Mouse (Mus musculus): Measurements from ENCODE around the gene Ikzf2. TPM values are rescaled to one million over a fixed set of nuclear protein-coding genes. Genes with fewer than 3 reads are reported as not detected.

The Ikzf2 gene
- polyA plus RNA-seq, 1 experiment from 2014 or later = 2.4 TPM

DNA sequence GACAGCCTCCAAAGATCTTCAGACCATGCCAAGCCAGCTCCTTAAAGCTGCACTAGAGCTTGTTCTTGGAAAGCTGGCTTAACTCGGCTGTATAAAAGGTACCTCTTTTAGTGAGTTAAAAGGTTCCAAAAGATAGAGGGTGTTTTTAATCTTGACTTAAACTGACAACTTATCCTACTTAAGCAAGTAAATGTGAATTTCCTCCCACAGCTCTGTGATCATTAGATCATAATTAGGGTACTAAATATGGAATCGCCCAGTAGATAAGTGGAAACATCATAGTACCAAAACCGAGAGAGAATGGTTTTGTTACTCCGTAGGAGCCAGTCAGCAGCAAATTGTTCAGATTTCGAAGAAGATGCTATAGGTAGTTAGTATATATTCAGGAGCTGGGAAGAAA lies 187.4 kb downstream of the Ikzf2 start:
- DNase-seq (ENCODE audit: low spot score) = no peak

GRCm38 (mm10) chr1:69498862-69499306 lies 188.2 kb downstream of the Ikzf2 start:
- H3K4me2 ChIP-seq (replicated peaks; ENCODE audit: low read depth) = no peak overlapping the region
- no peak overlapping the region for H3K4me3 ChIP-seq (ENCODE audit: low read depth, low read length)
- no peak for TF ChIP-seq EP300 (optimal IDR thresholded peaks at IDR 0.05)
- TF ChIP-seq CTCF (IDR thresholded peaks at IDR 0.05; ENCODE audit: low read depth) = no peak
- H3K4me1 ChIP-seq (replicated peaks; ENCODE audit: control insufficient read depth, insufficient read depth) = no peaks in the 10 kb centered on the region
- no peaks in the 10 kb centered on the region for H3K9me3 ChIP-seq (ENCODE audit: control insufficient read depth, low read length)
- WGBS = 50% methylated on average over 7 of the region's 7 CpGs
- H3K9ac ChIP-seq (ENCODE audit: low read length) = no peak overlapping the region
- no peaks in the 10 kb centered on the region for H3K27me3 ChIP-seq (ENCODE audit: control insufficient read depth, insufficient read depth, low read length)
- no peaks in the 10 kb centered on the region for H3K36me3 ChIP-seq (ENCODE audit: control insufficient read depth, insufficient read depth, low read length)
- no peak overlapping the region for H3K27ac ChIP-seq (replicated peaks)
- DNase-seq (ENCODE audit: low spot score) (no peak), ATAC-seq (ENCODE audit: low FRiP score, low TSS enrichment) (no peak)

More for the DNA sequence above, 187.4 kb downstream of the Ikzf2 start:
- Histone ChIP-seq H3K27ac (replicated peaks) (no peak overlapping the region), H3K4me2 (replicated peaks; ENCODE audit: low read depth) (no peak overlapping the region), H3K4me1 (replicated peaks; ENCODE audit: control insufficient read depth, insufficient read depth) (no peaks in the 10 kb centered on the region), H3K27me3 (ENCODE audit: control insufficient read depth, insufficient read depth, low read length) (no peaks in the 10 kb centered on the region), H3K36me3 (ENCODE audit: control insufficient read depth, insufficient read depth, low read length) (no peaks in the 10 kb centered on the region), H3K4me3 (ENCODE audit: low read depth, low read length) (no peak overlapping the region), H3K9ac (ENCODE audit: low read length) (no peak overlapping the region), H3K9me3 (ENCODE audit: control insufficient read depth, low read length) (no peaks in the 10 kb centered on the region)
- TF ChIP-seq CTCF (IDR thresholded peaks at IDR 0.05; ENCODE audit: low read depth) = no peak
- TF ChIP-seq EP300 (optimal IDR thresholded peaks at IDR 0.05) = no peak
- 86% methylated on average over 5 of the region's 5 CpGs for WGBS
- ATAC-seq (ENCODE audit: low FRiP score, low TSS enrichment) = no peak

- no peak overlapping the region for H3K4me3 ChIP-seq (ENCODE audit: low read depth, low read length)
- 55% methylated on average over 4 of the region's 4 CpGs for WGBS
- no peak overlapping the region for H3K27ac ChIP-seq (replicated peaks)
- DNase-seq (ENCODE audit: low spot score) (no peak), ATAC-seq (ENCODE audit: low FRiP score, low TSS enrichment) (no peak)
- no peaks in the 10 kb centered on the region for H3K27me3 ChIP-seq (ENCODE audit: control insufficient read depth, insufficient read depth, low read length)
- H3K4me1 ChIP-seq (replicated peaks; ENCODE audit: control insufficient read depth, insufficient read depth) = no peaks in the 10 kb centered on the region
- no peaks in the 10 kb centered on the region for H3K36me3 ChIP-seq (ENCODE audit: control insufficient read depth, insufficient read depth, low read length)
- H3K9me3 ChIP-seq (ENCODE audit: control insufficient read depth, low read length) = no peaks in the 10 kb centered on the region
- no peak overlapping the region for H3K4me2 ChIP-seq (replicated peaks; ENCODE audit: low read depth)
- TF ChIP-seq EP300 (optimal IDR thresholded peaks at IDR 0.05) = no peak
- no peak overlapping the region for H3K9ac ChIP-seq (ENCODE audit: low read length)
Measured at GRCm38 (mm10) chr1:69496055-69496454, 191.0 kb downstream of the Ikzf2 start.

GRCm38 (mm10) chr1:69493309-69494047 lies 193.6 kb downstream of the Ikzf2 start:
- H3K4me2 ChIP-seq (replicated peaks; ENCODE audit: low read depth) = no peak overlapping the region
- no peak overlapping the region for H3K4me3 ChIP-seq (ENCODE audit: low read depth, low read length)
- no peak overlapping the region for H3K27ac ChIP-seq (replicated peaks)
- no peaks in the 10 kb centered on the region for H3K27me3 ChIP-seq (ENCODE audit: control insufficient read depth, insufficient read depth, low read length)
- no peaks in the 10 kb centered on the region for H3K36me3 ChIP-seq (ENCODE audit: control insufficient read depth, insufficient read depth, low read length)
- DNase-seq (ENCODE audit: low spot score) (no peak), ATAC-seq (ENCODE audit: low FRiP score, low TSS enrichment) (no peak)
- no peaks in the 10 kb centered on the region for H3K9me3 ChIP-seq (ENCODE audit: control insufficient read depth, low read length)
- H3K4me1 ChIP-seq (replicated peaks; ENCODE audit: control insufficient read depth, insufficient read depth) = no peaks in the 10 kb centered on the region
- TF ChIP-seq CTCF (IDR thresholded peaks at IDR 0.05; ENCODE audit: low read depth) = no peak
- no peak for TF ChIP-seq EP300 (optimal IDR thresholded peaks at IDR 0.05)
- H3K9ac ChIP-seq (ENCODE audit: low read length) = no peak overlapping the region
- 72% methylated on average over 11 of the region's 11 CpGs for WGBS

DNA sequence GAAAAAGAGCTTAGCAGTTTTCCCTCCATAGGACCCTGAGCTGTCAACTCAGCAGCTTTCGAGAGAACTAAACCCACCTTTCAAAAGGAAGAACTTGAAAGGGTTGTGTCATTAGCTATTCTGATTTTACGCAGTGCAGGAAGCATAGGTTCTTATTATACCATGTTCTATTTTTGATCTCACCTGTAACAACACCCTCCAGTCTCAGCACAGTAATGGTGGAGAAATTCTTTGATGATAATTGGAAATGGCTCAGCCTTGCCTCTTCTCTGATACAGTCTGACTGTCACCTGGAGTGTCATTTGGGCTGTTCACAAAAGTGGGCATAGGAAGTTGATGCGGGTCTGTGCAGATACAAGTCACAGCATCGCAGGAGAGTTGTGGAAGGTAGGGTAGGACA lies 195.0 kb downstream of the Ikzf2 start:
- 92% methylated on average over 4 of the region's 4 CpGs for WGBS
- no peaks in the 10 kb centered on the region for H3K4me1 ChIP-seq (replicated peaks; ENCODE audit: control insufficient read depth, insufficient read depth)
- H3K27me3 ChIP-seq (ENCODE audit: control insufficient read depth, insufficient read depth, low read length) = no peaks in the 10 kb centered on the region
- H3K9me3 ChIP-seq (ENCODE audit: control insufficient read depth, low read length) = no peaks in the 10 kb centered on the region
- ATAC-seq (ENCODE audit: low FRiP score, low TSS enrichment) = no peak
- DNase-seq (ENCODE audit: low spot score) = no peak
- no peak overlapping the region for H3K9ac ChIP-seq (ENCODE audit: low read length)
- TF ChIP-seq EP300 (optimal IDR thresholded peaks at IDR 0.05) (no peak), CTCF (IDR thresholded peaks at IDR 0.05; ENCODE audit: low read depth) (no peak)
- H3K27ac ChIP-seq (replicated peaks) = no peak overlapping the region
- no peaks in the 10 kb centered on the region for H3K36me3 ChIP-seq (ENCODE audit: control insufficient read depth, insufficient read depth, low read length)
- no peak overlapping the region for H3K4me3 ChIP-seq (ENCODE audit: low read depth, low read length)
- H3K4me2 ChIP-seq (replicated peaks; ENCODE audit: low read depth) = no peak overlapping the region

DNA sequence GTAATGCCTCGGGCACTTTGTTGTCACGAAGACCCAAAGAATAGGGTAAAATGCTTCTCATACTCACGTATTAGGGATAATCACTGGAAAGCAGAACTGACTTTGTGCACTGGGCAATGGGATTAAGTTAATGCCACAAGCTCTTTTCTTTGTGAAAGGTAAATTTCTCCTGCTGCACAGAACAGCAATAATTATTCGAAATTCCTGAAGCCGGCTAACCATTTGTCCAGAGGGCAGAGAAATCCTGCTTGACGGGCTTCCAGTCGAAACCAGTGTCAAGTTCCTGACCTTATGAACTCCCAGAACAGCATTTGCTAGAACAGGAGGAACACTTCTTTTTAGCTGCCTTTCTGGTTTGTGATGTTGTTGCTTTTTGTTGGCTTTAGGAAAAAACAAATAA lies 198.0 kb downstream of the Ikzf2 start:
- no peak overlapping the region for H3K4me3 ChIP-seq (ENCODE audit: low read depth, low read length)
- H3K9ac ChIP-seq (ENCODE audit: low read length) = no peak overlapping the region
- WGBS = 45% methylated on average over 7 of the region's 7 CpGs
- no peaks in the 10 kb centered on the region for H3K27me3 ChIP-seq (ENCODE audit: control insufficient read depth, insufficient read depth, low read length)
- DNase-seq (ENCODE audit: low spot score) (no peak), ATAC-seq (ENCODE audit: low FRiP score, low TSS enrichment) (no peak)
- TF ChIP-seq CTCF (IDR thresholded peaks at IDR 0.05; ENCODE audit: low read depth) = no peak
- no peak for TF ChIP-seq EP300 (optimal IDR thresholded peaks at IDR 0.05)
- no peak overlapping the region for H3K27ac ChIP-seq (replicated peaks)
- H3K4me2 ChIP-seq (replicated peaks; ENCODE audit: low read depth) = no peak overlapping the region
- no peaks in the 10 kb centered on the region for H3K9me3 ChIP-seq (ENCODE audit: control insufficient read depth, low read length)
- H3K4me1 ChIP-seq (replicated peaks; ENCODE audit: control insufficient read depth, insufficient read depth) = no peaks in the 10 kb centered on the region
- H3K36me3 ChIP-seq (ENCODE audit: control insufficient read depth, insufficient read depth, low read length) = no peaks in the 10 kb centered on the region
